Mouse (Mus musculus) heart, embryonic 14.5 days (tissue): ENCODE measurements around the gene Pde7b. TPM values are rescaled to one million over a fixed set of nuclear protein-coding genes. Genes with fewer than 3 reads are reported as not detected.

ENCODE experiments used
- ATAC-seq: fragments of 200-750 bp; cut with Nextera tagmentation; 2 replicates; pipeline ENCODE4 v1.8.0; 2017; ENCODE audit warnings: low read depth, moderate TSS enrichment; ENCODE audit not compliant: insufficient number of reproducible peaks, insufficient read depth, low FRiP score
- H3K27ac ChIP-seq, 2 experiments: fragments of 200-500 bp in 1 of 2; fragments of 300-500 bp in 1 of 2; sonication (generic) in 1 of 2; replicated peaks in 1 of 2; 2 replicates each; pipeline ENCODE4 v1.5.1; 2012 to 2014; ENCODE audit warnings: low read depth in 2 of 2, low read length in 2 of 2, control low read depth in 1 of 2, mild to moderate bottlenecking in 1 of 2, mixed read lengths in 1 of 2; ENCODE audit not compliant: control insufficient read depth in 1 of 2, insufficient read depth in 1 of 2
- H3K27me3 ChIP-seq: fragments of 300-500 bp; sonication (generic); 2 replicates; pipeline ENCODE4 v1.6.1; 2014; ENCODE audit warnings: mild to moderate bottlenecking, low read length, control low read depth; ENCODE audit not compliant: control insufficient read depth, insufficient read depth
- H3K36me3 ChIP-seq: fragments of 300-500 bp; sonication (generic); 2 replicates; pipeline ENCODE4 v1.6.1; 2014; ENCODE audit warnings: mild to moderate bottlenecking, control low read depth, low read length, mixed read lengths; ENCODE audit not compliant: control insufficient read depth, insufficient read depth
- H3K4me1 ChIP-seq, 2 experiments: fragments of 200-500 bp in 1 of 2; fragments of 300-500 bp in 1 of 2; sonication (generic) in 1 of 2; 2 replicates each; pipeline ENCODE4 v1.6.1; 2012 to 2014; ENCODE audit warnings: low read length in 2 of 2, control low read depth in 1 of 2, mixed read lengths in 1 of 2; ENCODE audit not compliant: control insufficient read depth in 2 of 2, insufficient read depth in 2 of 2
- H3K4me2 ChIP-seq: fragments of 300-500 bp; sonication (generic); 2 replicates; pipeline ENCODE4 v1.6.1; 2014; ENCODE audit warnings: mild to moderate bottlenecking, low read length
- H3K4me3 ChIP-seq, 2 experiments: fragments of 200-500 bp in 1 of 2; fragments of 300-500 bp in 1 of 2; sonication (generic) in 1 of 2; 2 replicates each; pipeline ENCODE4 v1.5.1; 2012 to 2014; ENCODE audit warnings: low read length in 2 of 2, mild to moderate bottlenecking in 2 of 2, control low read depth in 1 of 2, low read depth in 1 of 2, moderate library complexity in 1 of 2; ENCODE audit not compliant: control insufficient read depth in 1 of 2, insufficient read depth in 1 of 2
- H3K9ac ChIP-seq: fragments of 300-500 bp; sonication (generic); 2 replicates; pipeline ENCODE4 v1.6.1; 2014; ENCODE audit warnings: mild to moderate bottlenecking, low read length
- H3K9me3 ChIP-seq: fragments of 300-500 bp; sonication (generic); 2 replicates; pipeline ENCODE4 v1.6.1; 2016; ENCODE audit warnings: low read length, control low read depth; ENCODE audit not compliant: control insufficient read depth
- WGBS: fragments of 180-500 bp; shearing (Covaris S2); extraction: QIAGEN DNeasy Blood & Tissue Kit; methylation state at CpG from one replicate; pipeline ENCODE4 v1.1.7; 2014; 5-methylcytosine and 5-hydroxymethylcytosine counted together
- polyA plus RNA-seq: library from polyadenylated mRNA; unstranded; fragments of >200 nt; fragmentation: Nextera tagmentation; extraction: Ambion mirVana; gene quantifications from 2 replicates; pipeline ENCODE4 v1.2.1, GENCODE M21; 2014

Pde7b gene
- polyA plus RNA-seq, 1 experiment from 2014 or later: 12.2 TPM

- H3K9me3 ChIP-seq: no peaks in the 10 kb centered on the region
- WGBS: 84% methylated on average over 5 of the region's 5 CpGs
- H3K9ac ChIP-seq: no peak overlapping the region
- no peak overlapping the region for H3K4me3 ChIP-seq
- peaks cover 16% of the 10 kb centered on the region; the same call in 1 of the 2 replicates for H3K36me3 ChIP-seq
- H3K4me2 ChIP-seq: no peak overlapping the region
- H3K27me3 ChIP-seq: no peaks in the 10 kb centered on the region
- no peak overlapping the region for H3K27ac ChIP-seq
- no peak for ATAC-seq
- H3K4me1 ChIP-seq: peaks cover 3 to 14% of the 10 kb centered on the region in 2 experiments; a peak in 3 of 4 replicates
These were observed 321.9 kb downstream of the Pde7b start for GRCm38 (mm10) chr10:20402941-20403340.

GRCm38 (mm10) chr10:20400406-20400805 is 324.5 kb downstream of the Pde7b start:
- Histone ChIP-seq H3K9ac (no peak overlapping the region), H3K36me3 (peaks cover 7% of the 10 kb centered on the region; the same call in 1 of the 2 replicates), H3K27me3 (no peaks in the 10 kb centered on the region), H3K4me3 (no peak overlapping the region), H3K27ac (no peak overlapping the region), H3K9me3 (no peaks in the 10 kb centered on the region), H3K4me2 (no peak overlapping the region), H3K4me1 (peaks cover 3 to 10% of the 10 kb centered on the region in 2 experiments; a peak in 3 of 4 replicates)
- no peak for ATAC-seq
- 63% methylated on average over 15 of the region's 15 CpGs for WGBS

DNA sequence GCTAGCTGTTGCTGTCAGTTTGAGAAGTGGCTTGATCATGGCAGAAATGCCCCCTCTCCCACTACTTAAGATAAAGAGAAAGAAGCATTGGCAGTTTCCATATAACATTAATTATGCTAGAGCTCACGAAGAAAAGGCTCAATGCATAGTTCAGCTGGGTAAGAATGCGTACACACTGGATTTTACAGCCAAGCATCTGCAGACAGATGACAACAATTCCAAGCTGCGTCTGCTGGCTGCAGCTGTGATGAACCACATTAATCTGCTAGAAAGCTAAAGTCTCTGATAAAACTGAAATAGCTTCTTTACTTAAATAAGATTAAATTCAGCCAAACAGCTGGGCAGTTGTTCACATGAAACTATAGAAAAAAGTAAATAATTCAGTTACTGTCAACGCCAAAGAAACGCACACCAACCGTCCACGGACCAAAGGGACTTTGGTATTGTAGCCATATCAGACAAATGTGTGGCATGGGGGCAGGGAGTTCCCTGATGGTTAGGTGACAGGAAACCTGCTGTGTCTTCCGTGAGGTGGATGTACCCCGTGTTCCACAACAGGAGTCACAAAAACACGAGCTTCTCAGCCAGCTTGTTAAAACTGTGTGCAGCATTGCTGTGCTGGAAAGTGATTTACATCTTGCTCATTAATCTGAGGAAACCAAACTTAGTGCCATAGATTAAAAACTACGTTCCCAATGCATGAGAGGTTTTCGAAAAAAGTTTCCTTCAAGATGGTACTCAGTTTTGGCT is 326.1 kb downstream of the Pde7b start:
- Histone ChIP-seq H3K4me1 (peaks cover 3 to 10% of the 10 kb centered on the region in 2 experiments; a peak in 3 of 4 replicates), H3K4me2 (peak overlapping the region; percentile 46), H3K27me3 (no peaks in the 10 kb centered on the region), H3K4me3 (no peak overlapping the region), H3K9ac (no peak overlapping the region; the same call in 1 of the 2 replicates), H3K36me3 (peaks cover 7% of the 10 kb centered on the region; the same call in 1 of the 2 replicates), H3K27ac (peak overlapping the region; percentile 41 to 43; a peak in 3 of 4 replicates), H3K9me3 (no peaks in the 10 kb centered on the region)
- 58% methylated on average over 12 of the region's 12 CpGs for WGBS
- ATAC-seq: no peak

- Histone ChIP-seq H3K4me3 (no peak overlapping the region), H3K9ac (no peak overlapping the region), H3K9me3 (no peaks in the 10 kb centered on the region), H3K4me1 (peaks cover 3 to 10% of the 10 kb centered on the region in 2 experiments; a peak in 3 of 4 replicates), H3K4me2 (peak overlapping the region; percentile 46), H3K27ac (peak overlapping the region; percentile 41 to 43; a peak in 3 of 4 replicates), H3K27me3 (no peaks in the 10 kb centered on the region), H3K36me3 (peaks cover 3% of the 10 kb centered on the region; the same call in 1 of the 2 replicates)
- WGBS: 50% methylated on average over 6 of the region's 6 CpGs
- ATAC-seq: no peak
These were observed 326.7 kb downstream of the Pde7b start for GRCm38 (mm10) chr10:20398224-20398623.

- H3K9ac ChIP-seq: no peak overlapping the region
- no peaks in the 10 kb centered on the region for H3K27me3 ChIP-seq
- H3K27ac ChIP-seq: no peak overlapping the region
- no peaks in the 10 kb centered on the region for H3K9me3 ChIP-seq
- ATAC-seq: no peak
- no peaks in the 10 kb centered on the region; the same call in 1 of the 2 replicates for H3K36me3 ChIP-seq
- 89% methylated on average over 3 of the region's 3 CpGs for WGBS
- H3K4me3 ChIP-seq: no peak overlapping the region
- peaks cover 3 to 10% of the 10 kb centered on the region in 2 experiments; a peak in 3 of 4 replicates for H3K4me1 ChIP-seq
- no peak overlapping the region for H3K4me2 ChIP-seq
These were observed 329.1 kb downstream of the Pde7b start for GRCm38 (mm10) chr10:20395778-20396177.

- H3K36me3 ChIP-seq: no peaks in the 10 kb centered on the region; the same call in 1 of the 2 replicates
- H3K27ac ChIP-seq: no peak overlapping the region
- H3K4me2 ChIP-seq: no peak overlapping the region
- no peaks in the 10 kb centered on the region for H3K9me3 ChIP-seq
- no peaks in the 10 kb centered on the region for H3K27me3 ChIP-seq
- H3K4me3 ChIP-seq: no peak overlapping the region
- 59% methylated on average over 5 of the region's 5 CpGs for WGBS
- no peak for ATAC-seq
- H3K9ac ChIP-seq: no peak overlapping the region
- peaks cover 0 to 10% of the 10 kb centered on the region in 2 experiments; a peak in 2 of 4 replicates for H3K4me1 ChIP-seq
These were observed 330.1 kb downstream of the Pde7b start for GRCm38 (mm10) chr10:20394815-20395214.

DNA sequence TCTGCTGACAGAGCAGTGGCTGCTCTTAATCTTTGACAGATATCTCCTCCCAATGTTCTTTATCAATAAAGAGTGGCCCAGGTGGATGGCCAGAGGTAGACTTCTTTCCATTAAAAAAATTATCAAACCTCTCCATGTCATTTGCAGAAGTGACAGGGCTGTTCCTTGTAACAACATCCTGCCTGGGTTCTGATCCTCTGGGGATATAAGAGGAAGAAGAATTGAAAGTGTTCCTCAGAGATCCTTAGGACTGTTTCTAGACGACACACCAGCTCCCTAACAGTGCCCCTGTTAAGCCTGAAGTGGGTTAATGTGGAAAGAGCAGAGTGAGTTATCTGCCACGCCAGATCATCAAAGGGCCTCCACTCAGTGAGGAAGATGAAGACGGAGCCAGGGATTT is 334.3 kb downstream of the Pde7b start:
- Histone ChIP-seq H3K36me3 (no peaks in the 10 kb centered on the region), H3K27ac (no peak overlapping the region), H3K27me3 (no peaks in the 10 kb centered on the region), H3K9ac (no peak overlapping the region), H3K4me2 (no peak overlapping the region), H3K9me3 (no peaks in the 10 kb centered on the region), H3K4me3 (no peak overlapping the region), H3K4me1 (no peaks in the 10 kb centered on the region)
- no peak for ATAC-seq
- WGBS: 57% methylated on average over 3 of the region's 3 CpGs
